Mouse (Mus musculus) liver, embryonic 14.5 days (tissue): ENCODE measurements around the gene Dnhd1.

ENCODE experiments used
- CTCF ChIP-seq: IDR thresholded peaks from 2 replicates; pipeline ENCODE4 v1.5.1; 2016; ENCODE audit warnings: antibody characterized with exemption, low read depth, control low read depth
- EP300 ChIP-seq: IDR thresholded peaks from 2 replicates; pipeline ENCODE4 v1.6.1; 2016; ENCODE audit warnings: antibody characterized with exemption, low read depth

GRCm38 (mm10) chr7:105764331-105764730 lies 113.7 kb downstream of the Dnhd1 start:
- no peak for TF ChIP-seq EP300
- no peak for TF ChIP-seq CTCF
